Mouse (Mus musculus): ENCODE results near the gene Glod4. TPM values are rescaled to one million over a fixed set of nuclear protein-coding genes. Genes with fewer than 3 reads are reported as not detected.

Glod4 gene
- 115 and 122 TPM in 2 replicates for polyA plus RNA-seq (2015; fragmentation: Nextera tagmentation; extraction: Ambion mirVana)

- Histone ChIP-seq H3K4me3 (ENCODE audit: low read length) (peak within 1 kb of the TSS; percentile 88), H3K9ac (ENCODE audit: low read length) (peak within 1 kb of the TSS; percentile 88), H3K27ac (ENCODE audit: low read length) (peak within 1 kb of the TSS; percentile 77), H3K9me3 (replicated peaks; ENCODE audit: control insufficient read depth, low read length) (no peaks in the 10 kb centered on the region), H3K27me3 (ENCODE audit: control insufficient read depth, insufficient read depth, low read length) (no peaks in the 10 kb centered on the region), H3K4me1 (ENCODE audit: control insufficient read depth, insufficient read depth, low read length) (peaks cover 14% of the 10 kb centered on the region), H3K4me2 (ENCODE audit: low read depth, low read length) (peak within 1 kb of the TSS; percentile 85), H3K36me3 (ENCODE audit: control insufficient read depth, insufficient read depth) (peaks cover 7% of the 10 kb centered on the region; the same call in 1 of the 2 replicates)
- peak; percentile 83 for ATAC-seq (replicated peaks; ENCODE audit: extremely low read depth, insufficient read depth, low FRiP score)
- WGBS = under 1% methylated on average over 61 of the region's 61 CpGs
Observed at GRCm38 (mm10) chr11:76242901-76243810, at the start of gene Glod4, which contains the start of gene Mrm3. Gene Glod4, minus strand, starts transcription at chr11:76243725. Gene Mrm3, plus strand, starts transcription at chr11:76243715.

GRCm38 (mm10) chr11:76292831-76293230 is 49.3 kb upstream of the Glod4 start:
- no peaks in the 10 kb centered on the region for H3K27me3 ChIP-seq (ENCODE audit: control insufficient read depth, insufficient read depth, low read length)
- 65% methylated on average over 6 of the region's 6 CpGs for WGBS
- no peaks in the 10 kb centered on the region for H3K9me3 ChIP-seq (replicated peaks; ENCODE audit: control insufficient read depth, low read length)
- H3K4me1 ChIP-seq (ENCODE audit: control insufficient read depth, insufficient read depth, low read length) = peaks cover 32% of the 10 kb centered on the region
- ATAC-seq (replicated peaks; ENCODE audit: extremely low read depth, insufficient read depth, low FRiP score) = no peak
- H3K27ac ChIP-seq (ENCODE audit: low read length) = peak overlapping the region; percentile 87
- H3K9ac ChIP-seq (ENCODE audit: low read length) = no peak overlapping the region
- no peaks in the 10 kb centered on the region for H3K36me3 ChIP-seq (ENCODE audit: control insufficient read depth, insufficient read depth)
- 0 out of 2 replicates have a peak overlapping the region, but pooled peaks have one; percentile 1 for H3K4me3 ChIP-seq (ENCODE audit: low read length)
- H3K4me2 ChIP-seq (ENCODE audit: low read depth, low read length) = peak overlapping the region; percentile 17; the same call in 1 of the 2 replicates

- 0 out of 2 replicates have a peak, but pooled peaks have one; percentile 16 for ATAC-seq (replicated peaks; ENCODE audit: extremely low read depth, insufficient read depth, low FRiP score)
- Histone ChIP-seq H3K27ac (ENCODE audit: low read length) (peak overlapping the region; percentile 87), H3K4me3 (ENCODE audit: low read length) (0 out of 2 replicates have a peak overlapping the region, but pooled peaks have one; percentile 1), H3K4me2 (ENCODE audit: low read depth, low read length) (peak overlapping the region; percentile 17), H3K9ac (ENCODE audit: low read length) (no peak overlapping the region), H3K4me1 (ENCODE audit: control insufficient read depth, insufficient read depth, low read length) (peaks cover 32% of the 10 kb centered on the region), H3K27me3 (ENCODE audit: control insufficient read depth, insufficient read depth, low read length) (no peaks in the 10 kb centered on the region), H3K36me3 (ENCODE audit: control insufficient read depth, insufficient read depth) (no peaks in the 10 kb centered on the region), H3K9me3 (replicated peaks; ENCODE audit: control insufficient read depth, low read length) (no peaks in the 10 kb centered on the region)
- 42% methylated on average over 15 of the region's 15 CpGs for WGBS
Observed at GRCm38 (mm10) chr11:76292398-76292797, 48.9 kb upstream of the Glod4 start.

DNA sequence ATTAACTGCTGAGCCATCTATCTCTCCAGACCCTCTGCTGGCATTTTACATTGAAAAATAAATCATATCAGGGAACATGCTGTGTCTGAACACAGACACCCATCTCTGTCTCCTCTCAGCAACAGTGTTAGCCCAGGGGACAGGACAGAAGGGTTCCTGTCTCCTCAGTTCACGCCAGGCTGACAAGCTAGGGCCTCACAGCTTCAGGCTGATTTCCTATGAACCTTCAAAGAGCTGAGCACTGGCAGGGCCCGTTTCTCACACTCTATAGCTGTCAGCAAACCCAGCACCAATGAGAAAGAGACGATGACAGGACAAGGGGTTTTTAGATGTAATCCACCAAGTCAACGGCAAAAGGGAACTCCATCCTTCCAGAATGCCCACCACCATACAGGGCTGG is 48.4 kb upstream of the Glod4 start:
- Histone ChIP-seq H3K4me1 (ENCODE audit: control insufficient read depth, insufficient read depth, low read length) (peaks cover 37% of the 10 kb centered on the region), H3K9me3 (replicated peaks; ENCODE audit: control insufficient read depth, low read length) (no peaks in the 10 kb centered on the region), H3K36me3 (ENCODE audit: control insufficient read depth, insufficient read depth) (no peaks in the 10 kb centered on the region), H3K4me3 (ENCODE audit: low read length) (no peak overlapping the region), H3K4me2 (ENCODE audit: low read depth, low read length) (peak overlapping the region; percentile 17), H3K9ac (ENCODE audit: low read length) (no peak overlapping the region), H3K27ac (ENCODE audit: low read length) (peak overlapping the region; percentile 87), H3K27me3 (ENCODE audit: control insufficient read depth, insufficient read depth, low read length) (no peaks in the 10 kb centered on the region)
- ATAC-seq (replicated peaks; ENCODE audit: extremely low read depth, insufficient read depth, low FRiP score) = no peak
- 34% methylated on average over 4 of the region's 4 CpGs for WGBS

GRCm38 (mm10) chr11:76290367-76290766 is 46.8 kb upstream of the Glod4 start:
- peak overlapping the region; percentile 35; the same call in 1 of the 2 replicates for H3K27ac ChIP-seq (ENCODE audit: low read length)
- no peak for ATAC-seq (replicated peaks; ENCODE audit: extremely low read depth, insufficient read depth, low FRiP score)
- WGBS = 60% methylated on average over 11 of the region's 11 CpGs

GRCm38 (mm10) chr11:76288645-76289044 is 45.1 kb upstream of the Glod4 start:
- no peak overlapping the region for H3K4me3 ChIP-seq (ENCODE audit: low read length)
- no peaks in the 10 kb centered on the region for H3K27me3 ChIP-seq (ENCODE audit: control insufficient read depth, insufficient read depth, low read length)
- no peaks in the 10 kb centered on the region for H3K36me3 ChIP-seq (ENCODE audit: control insufficient read depth, insufficient read depth)
- ATAC-seq (replicated peaks; ENCODE audit: extremely low read depth, insufficient read depth, low FRiP score) = no peak
- H3K9me3 ChIP-seq (replicated peaks; ENCODE audit: control insufficient read depth, low read length) = no peaks in the 10 kb centered on the region
- H3K4me1 ChIP-seq (ENCODE audit: control insufficient read depth, insufficient read depth, low read length) = peaks cover 39% of the 10 kb centered on the region
- WGBS = 87% methylated on average over 6 of the region's 6 CpGs
- no peak overlapping the region for H3K4me2 ChIP-seq (ENCODE audit: low read depth, low read length)
- no peak overlapping the region for H3K27ac ChIP-seq (ENCODE audit: low read length)
- no peak overlapping the region for H3K9ac ChIP-seq (ENCODE audit: low read length)

More at GRCm38 (mm10) chr11:76290367-76290766, 46.8 kb upstream of the Glod4 start:
- H3K9ac ChIP-seq (ENCODE audit: low read length) = 0 out of 2 replicates have a peak overlapping the region, but pooled peaks have one; percentile 20
- H3K4me2 ChIP-seq (ENCODE audit: low read depth, low read length) = no peak overlapping the region
- no peak overlapping the region for H3K4me3 ChIP-seq (ENCODE audit: low read length)
- H3K36me3 ChIP-seq (ENCODE audit: control insufficient read depth, insufficient read depth) = no peaks in the 10 kb centered on the region
- no peaks in the 10 kb centered on the region for H3K9me3 ChIP-seq (replicated peaks; ENCODE audit: control insufficient read depth, low read length)
- H3K4me1 ChIP-seq (ENCODE audit: control insufficient read depth, insufficient read depth, low read length) = peaks cover 46% of the 10 kb centered on the region
- H3K27me3 ChIP-seq (ENCODE audit: control insufficient read depth, insufficient read depth, low read length) = no peaks in the 10 kb centered on the region

DNA sequence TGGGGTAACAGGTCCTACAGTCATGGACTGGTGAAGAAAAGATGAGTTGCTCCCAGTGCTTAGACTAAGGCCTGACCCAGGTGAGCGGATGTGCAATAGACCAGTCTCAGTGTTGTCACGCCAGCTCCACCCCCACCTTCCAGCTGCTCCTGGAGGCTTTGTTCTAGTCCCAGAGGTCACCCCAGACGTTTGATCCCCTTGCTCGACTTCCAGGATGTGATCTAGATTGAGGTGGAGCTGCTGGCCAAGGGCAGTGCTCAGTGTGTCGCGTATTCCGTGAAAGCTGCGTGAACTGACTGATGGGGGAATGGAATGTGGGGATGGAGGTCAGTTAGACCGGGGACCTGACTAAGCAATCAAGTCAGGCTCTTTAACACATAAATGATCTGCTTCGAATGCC is 43.8 kb upstream of the Glod4 start:
- no peaks in the 10 kb centered on the region for H3K36me3 ChIP-seq (ENCODE audit: control insufficient read depth, insufficient read depth)
- H3K4me2 ChIP-seq (ENCODE audit: low read depth, low read length) = no peak overlapping the region
- H3K9ac ChIP-seq (ENCODE audit: low read length) = no peak overlapping the region
- H3K27ac ChIP-seq (ENCODE audit: low read length) = no peak overlapping the region
- H3K4me3 ChIP-seq (ENCODE audit: low read length) = no peak overlapping the region
- 60% methylated on average over 10 of the region's 10 CpGs for WGBS
- no peak for ATAC-seq (replicated peaks; ENCODE audit: extremely low read depth, insufficient read depth, low FRiP score)
- no peaks in the 10 kb centered on the region for H3K9me3 ChIP-seq (replicated peaks; ENCODE audit: control insufficient read depth, low read length)
- H3K4me1 ChIP-seq (ENCODE audit: control insufficient read depth, insufficient read depth, low read length) = peaks cover 29% of the 10 kb centered on the region
- no peaks in the 10 kb centered on the region for H3K27me3 ChIP-seq (ENCODE audit: control insufficient read depth, insufficient read depth, low read length)

- H3K4me2 ChIP-seq (ENCODE audit: low read depth, low read length) = no peak overlapping the region
- H3K9ac ChIP-seq (ENCODE audit: low read length) = no peak overlapping the region
- ATAC-seq (replicated peaks; ENCODE audit: extremely low read depth, insufficient read depth, low FRiP score) = no peak
- no peak overlapping the region for H3K4me3 ChIP-seq (ENCODE audit: low read length)
- H3K36me3 ChIP-seq (ENCODE audit: control insufficient read depth, insufficient read depth) = no peaks in the 10 kb centered on the region
- no peak overlapping the region for H3K27ac ChIP-seq (ENCODE audit: low read length)
- 48% methylated on average over 10 of the region's 10 CpGs for WGBS
- H3K4me1 ChIP-seq (ENCODE audit: control insufficient read depth, insufficient read depth, low read length) = peaks cover 23% of the 10 kb centered on the region
- H3K27me3 ChIP-seq (ENCODE audit: control insufficient read depth, insufficient read depth, low read length) = no peaks in the 10 kb centered on the region
- H3K9me3 ChIP-seq (replicated peaks; ENCODE audit: control insufficient read depth, low read length) = no peaks in the 10 kb centered on the region
Observed at GRCm38 (mm10) chr11:76286534-76287126, 43.1 kb upstream of the Glod4 start.
